Mouse (Mus musculus) layer of hippocampus, postnatal 25 days (tissue): ENCODE data around the gene Prkce. TPM values are rescaled to one million over a fixed set of nuclear protein-coding genes. Genes with fewer than 3 reads are reported as not detected.

Experiments
- DNase-seq, 2 experiments: peaks; one replicate each; pipeline ENCODE4 v3.0.0; 2022; ENCODE audit warnings: mixed read lengths in 2 of 2, low spot score in 1 of 2; ENCODE audit errors: extremely low spot score in 1 of 2
- total RNA-seq, 2 experiments: library from RNA; stranded (reverse); gene quantifications; 2 replicates each; pipeline ENCODE4 v1.2.3; 2021

Gene Prkce
- total RNA-seq, 2 experiments from 2014 or later, result 388 to 432 TPM

DNA sequence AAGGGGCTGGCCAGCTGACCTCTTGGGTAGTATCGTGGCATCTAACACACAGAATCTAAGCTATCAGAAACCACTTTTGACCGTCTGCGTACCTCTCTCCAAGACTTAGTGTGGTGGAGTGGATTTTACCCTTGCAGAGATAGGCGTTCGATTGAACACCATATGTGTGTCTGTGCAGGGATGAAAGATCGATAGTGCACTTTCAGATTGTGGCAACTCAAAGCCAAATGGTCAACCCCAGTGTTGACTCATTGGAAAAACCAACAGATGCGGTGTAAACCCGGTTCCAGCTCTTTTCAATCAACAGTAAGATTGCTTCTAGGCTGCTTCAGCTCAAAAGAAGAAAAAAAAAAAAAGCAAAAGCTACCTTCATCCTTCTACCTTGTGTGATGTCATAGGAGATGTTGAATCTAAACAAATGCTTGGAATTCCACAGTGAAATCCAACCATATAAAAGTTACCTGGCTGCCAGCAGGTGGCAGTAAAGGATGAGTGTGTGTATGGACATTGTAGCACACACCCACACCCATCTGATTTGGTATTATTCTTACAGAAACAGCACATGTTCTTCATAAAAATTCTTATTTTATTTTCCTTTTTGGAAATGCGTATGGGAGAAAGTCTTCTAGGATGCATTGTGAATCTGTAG is 328.7 kb downstream of the Prkce start:
- peak in 1 of 2 experiments; percentile 57 for DNase-seq

GRCm38 (mm10) chr17:86497302-86497701 is 329.7 kb downstream of the Prkce start:
- DNase-seq, result no peak

- no peak for DNase-seq
These were observed 331.9 kb downstream of the Prkce start for GRCm38 (mm10) chr17:86499359-86500045.

DNA sequence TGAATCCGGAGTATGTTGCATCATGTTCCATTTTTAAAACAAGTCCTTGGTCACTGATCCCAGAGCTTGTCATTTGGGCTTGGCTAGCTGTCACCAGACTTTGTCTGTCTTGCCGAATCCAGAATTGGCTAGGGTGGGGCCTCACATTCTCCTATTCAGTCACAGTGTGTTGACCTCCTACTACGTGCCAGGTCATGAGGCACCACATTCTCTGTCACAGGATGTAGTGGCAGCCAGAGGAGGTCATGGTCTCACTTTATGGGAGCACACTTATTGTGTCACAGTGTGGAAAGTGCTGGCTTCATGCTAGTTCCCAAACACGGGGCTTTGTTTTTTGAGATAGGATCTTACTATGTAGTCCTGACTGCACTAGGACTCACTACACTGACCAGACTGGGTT is 333.8 kb downstream of the Prkce start:
- no peak for DNase-seq

- DNase-seq, result no peak
These were observed 335.8 kb downstream of the Prkce start for GRCm38 (mm10) chr17:86503208-86503897.

GRCm38 (mm10) chr17:86505183-86505631 is 337.6 kb downstream of the Prkce start, which contains the start of gene Gm10309:
Gm10309 (minus strand) TSS chr17:86505232.
- DNase-seq, result peak in 1 of 2 experiments; percentile 40

DNA sequence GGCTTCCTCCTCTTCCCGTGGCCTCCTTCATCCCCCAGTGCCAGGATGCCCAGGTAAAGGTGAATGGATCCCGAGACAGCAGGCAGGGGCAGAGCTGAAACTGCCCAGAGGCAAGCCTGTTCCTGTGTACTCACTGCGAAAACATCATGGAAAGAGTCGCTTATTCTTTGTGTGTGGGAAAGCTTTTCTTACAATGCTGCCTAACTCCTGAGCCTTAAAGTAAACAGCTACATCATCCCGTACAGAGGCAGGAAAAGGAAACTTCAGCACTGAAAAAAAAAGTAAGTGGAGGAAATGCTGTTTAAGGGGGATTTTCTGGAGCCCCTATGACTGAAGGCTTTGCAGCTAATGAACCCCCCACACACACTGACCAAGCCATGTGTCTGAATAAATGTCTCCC is 339.3 kb downstream of the Prkce start:
- DNase-seq, result no peak

DNA sequence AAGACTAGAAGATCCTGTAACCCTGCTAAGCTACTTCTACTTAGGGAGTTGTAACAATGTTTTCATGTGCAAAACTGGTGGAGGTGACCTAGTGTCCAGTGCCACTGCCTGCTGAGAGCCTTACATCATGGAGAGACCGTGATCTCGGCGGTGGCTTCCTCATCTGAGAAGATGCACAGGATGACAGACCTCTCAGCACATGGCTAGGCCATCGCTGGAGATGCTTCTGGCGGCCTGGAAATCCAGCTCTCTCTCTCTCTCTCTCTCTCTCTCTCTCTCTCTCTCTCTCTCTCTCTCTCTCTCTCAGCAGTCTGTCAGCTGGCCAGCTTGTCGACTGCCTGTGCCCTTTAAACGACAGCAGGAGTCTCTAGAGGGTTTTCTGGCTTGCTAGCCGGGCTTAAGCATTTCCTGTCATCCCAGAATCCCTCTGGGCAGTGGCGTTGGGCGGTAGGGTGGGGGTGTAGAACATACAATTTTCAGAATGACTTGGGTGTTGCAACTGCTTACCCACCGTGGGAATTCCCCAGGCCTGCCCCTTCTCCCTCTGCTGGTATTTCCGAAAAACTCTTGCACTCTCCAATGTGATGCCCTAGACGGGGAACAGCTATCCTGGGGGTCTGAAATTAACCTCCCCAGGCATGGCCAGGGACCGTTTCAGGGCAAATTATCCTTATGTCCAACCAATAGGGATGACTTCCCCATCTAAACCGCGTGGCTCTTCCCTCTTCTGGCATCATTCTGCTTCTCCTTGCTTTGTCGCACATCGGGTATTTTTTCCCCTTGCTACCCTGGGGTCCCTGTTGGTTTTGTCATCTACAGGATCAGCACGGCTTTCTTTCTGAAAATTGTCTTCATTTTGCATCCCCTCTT is 340.0 kb downstream of the Prkce start:
- no peak for DNase-seq

GRCm38 (mm10) chr17:86508212-86508490 is 340.6 kb downstream of the Prkce start:
- no peak for DNase-seq

DNA sequence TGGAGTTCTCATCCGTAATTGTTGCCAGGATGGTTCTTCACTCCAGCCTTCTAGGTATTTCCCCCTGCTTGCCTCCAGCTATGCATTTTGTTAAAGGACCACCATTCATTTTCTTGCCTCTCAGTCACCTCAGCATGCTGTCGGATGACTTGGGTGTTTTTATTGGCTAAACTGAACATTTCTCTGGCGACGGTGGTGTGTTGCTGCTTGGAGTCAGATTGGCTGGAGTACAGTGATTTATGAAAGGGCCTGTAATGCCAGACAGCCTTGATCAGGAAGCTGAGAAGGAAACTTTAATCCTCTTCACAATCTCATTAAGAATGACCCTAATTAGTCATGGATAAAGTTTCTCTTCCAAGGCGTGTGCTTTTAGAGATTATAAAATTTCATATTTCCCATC is 342.3 kb downstream of the Prkce start:
- no peak for DNase-seq

DNA sequence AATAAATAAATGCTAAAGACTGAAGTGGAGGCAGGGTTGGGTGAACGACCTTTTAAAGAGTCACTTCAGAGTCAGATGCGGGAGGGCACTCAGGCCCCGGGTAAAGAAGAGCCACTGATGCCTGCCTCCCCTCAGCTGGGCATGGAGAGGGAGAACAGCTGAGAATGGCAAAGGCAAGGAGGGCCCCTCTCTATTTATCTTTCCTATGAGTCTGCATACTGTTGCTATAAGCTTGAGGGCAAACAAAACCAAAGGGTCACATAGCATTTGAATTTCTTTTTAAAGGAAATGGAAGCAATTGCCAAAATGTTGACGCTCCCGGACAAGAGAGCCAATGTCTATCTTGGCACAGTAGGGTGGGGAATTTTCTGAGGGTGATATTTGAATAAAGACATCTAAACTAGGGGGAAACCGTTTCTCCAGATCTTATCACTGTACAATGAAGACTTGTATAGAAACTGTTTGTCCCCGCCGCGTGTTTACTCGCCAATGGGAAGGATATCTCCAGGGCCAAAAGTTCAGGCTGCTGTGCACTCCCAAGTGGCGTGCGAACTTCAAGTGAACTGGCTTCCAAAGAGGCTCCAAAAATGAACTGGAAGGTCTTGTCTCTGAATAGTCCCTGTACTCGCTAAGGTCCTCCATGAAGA is 347.5 kb downstream of the Prkce start:
- DNase-seq, result no peak

- no peak for DNase-seq
These were observed 349.0 kb downstream of the Prkce start for GRCm38 (mm10) chr17:86516630-86517029.

DNA sequence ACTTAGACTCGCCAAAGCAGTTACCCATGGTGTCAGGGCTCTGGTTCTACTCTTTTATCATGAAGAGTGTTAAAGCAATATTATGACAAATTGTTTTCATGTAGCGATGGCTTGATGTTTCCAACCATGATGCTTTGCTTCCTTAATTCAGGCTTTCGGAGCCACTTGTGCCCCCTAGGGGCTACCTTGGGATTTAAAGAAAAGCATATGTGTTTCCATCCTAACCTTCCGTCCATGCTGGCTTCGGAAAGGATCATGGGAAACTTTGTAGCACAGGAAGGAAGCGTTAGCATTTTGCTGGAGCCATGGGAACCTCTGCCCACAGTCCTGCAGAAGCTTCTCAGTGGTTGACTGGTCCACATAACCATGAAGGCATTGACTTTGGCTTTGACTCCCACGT is 351.0 kb downstream of the Prkce start:
- no peak for DNase-seq

DNA sequence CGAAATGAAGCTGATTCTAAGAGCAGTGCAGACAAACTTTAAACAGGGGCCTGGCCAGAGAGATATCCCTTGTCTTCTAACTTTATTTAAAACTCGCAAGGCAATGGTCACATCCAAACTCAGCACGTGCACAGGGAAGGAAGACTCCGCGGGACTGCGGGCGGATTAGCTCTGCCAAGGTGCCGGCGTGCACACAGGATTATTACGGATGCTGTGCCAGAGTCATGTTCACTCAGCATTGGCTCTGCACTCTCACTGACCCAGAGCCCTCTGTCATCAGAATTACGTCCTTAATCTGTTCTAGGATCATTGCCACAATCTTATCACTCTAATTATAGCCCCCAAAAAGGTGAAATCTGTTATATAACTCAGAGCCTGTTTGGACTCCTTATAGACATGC is 353.7 kb downstream of the Prkce start:
- DNase-seq, result no peak

DNA sequence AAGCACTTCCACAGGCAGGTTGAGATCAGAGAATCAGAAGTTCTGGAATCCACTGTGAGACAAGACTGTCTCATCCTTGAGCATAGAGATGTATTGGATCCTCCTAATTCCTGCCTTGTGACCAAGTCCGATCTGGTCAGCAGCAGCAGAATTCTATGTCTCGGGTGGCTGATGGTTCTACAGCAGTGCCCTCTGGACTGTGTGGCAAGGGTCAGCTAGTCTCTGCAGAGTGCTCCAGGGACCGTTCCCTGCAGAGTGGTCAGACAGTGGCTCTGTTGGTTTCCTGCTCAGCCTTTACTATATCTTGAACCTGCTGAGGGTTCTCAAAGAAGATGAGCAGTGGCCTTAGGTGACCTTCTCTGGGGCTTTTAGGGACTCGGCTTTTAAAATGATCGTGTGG is 355.1 kb downstream of the Prkce start:
- DNase-seq, result no peak

DNA sequence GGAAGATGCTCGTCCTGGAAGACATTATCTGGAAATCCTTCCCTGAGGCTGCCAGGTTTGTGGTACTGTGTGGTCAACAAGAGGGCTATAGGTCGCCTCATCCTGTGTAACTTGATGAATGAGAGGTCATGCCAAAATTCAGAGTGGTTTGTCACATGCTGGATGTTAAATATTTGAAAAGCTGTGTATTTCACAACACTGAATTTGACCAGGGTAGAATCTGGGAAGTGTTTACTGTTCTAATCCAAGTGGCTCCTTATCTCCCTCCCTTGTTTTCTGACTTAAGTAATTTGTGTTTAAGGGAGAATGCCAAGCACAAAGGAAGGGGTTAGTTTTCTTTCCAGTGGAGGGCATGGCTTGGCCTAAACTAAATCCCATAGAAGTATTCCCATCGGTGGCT is 355.8 kb downstream of the Prkce start:
- no peak for DNase-seq

DNA sequence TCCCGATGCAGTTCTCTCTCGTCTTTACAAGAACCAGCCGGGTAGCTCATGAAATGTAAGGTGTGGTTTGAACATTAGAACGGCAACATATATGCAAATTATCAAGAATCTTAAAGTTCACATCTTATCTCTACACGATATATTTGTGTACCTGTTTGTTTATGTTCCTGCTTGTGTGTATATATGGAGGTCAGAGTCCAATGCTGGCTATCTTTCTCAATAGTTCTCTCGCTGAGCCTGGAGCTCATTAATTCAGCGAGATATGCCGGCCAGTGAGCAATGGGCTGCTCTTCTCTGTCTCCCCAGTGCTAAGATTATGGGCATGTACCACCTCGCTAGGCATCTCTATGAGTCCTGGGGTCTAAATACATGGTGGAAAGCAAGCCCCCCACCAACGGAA is 356.3 kb downstream of the Prkce start:
- no peak for DNase-seq

DNA sequence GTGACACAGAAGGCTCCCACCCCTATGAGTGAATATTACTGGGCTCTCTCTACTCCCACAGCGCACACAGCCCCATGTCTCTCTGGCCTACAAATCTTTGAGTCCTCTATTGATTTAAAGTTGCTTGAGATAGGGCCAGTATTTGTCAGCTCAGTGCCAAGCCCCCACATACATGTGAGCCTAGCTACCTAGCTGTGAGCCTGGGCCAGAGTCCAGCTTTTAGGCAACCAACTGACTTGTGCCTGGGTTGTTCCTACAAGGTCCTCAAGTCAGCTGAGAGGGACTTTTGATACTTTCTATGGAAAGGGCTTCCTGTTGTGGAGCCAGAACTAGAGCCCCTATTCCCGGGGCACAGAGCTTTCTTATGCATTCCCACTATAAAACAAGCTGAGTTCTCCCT is 357.5 kb downstream of the Prkce start:
- no peak for DNase-seq

- no peak for DNase-seq
These were observed 358.4 kb downstream of the Prkce start for GRCm38 (mm10) chr17:86526016-86526415.

DNA sequence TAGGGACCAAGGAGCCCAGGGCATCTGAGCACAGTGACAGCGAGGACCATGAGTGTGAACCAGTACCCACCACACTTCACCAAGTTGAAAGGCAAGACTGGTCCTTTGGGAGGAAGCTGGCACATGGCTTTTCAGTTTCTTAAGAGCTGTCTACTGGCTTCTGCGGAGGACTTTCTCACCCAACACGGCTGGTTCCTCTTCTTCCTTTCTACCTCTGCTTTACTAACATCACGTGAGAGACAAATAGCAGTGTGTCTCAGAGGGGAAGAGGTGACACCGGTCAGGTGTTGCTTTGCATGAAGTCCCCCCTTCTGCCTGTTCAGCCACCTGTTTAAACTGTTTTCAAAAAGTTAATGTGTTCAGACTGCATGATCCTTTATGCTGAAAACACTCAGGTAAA is 359.7 kb downstream of the Prkce start:
- DNase-seq, result no peak
